Mouse (Mus musculus) cerebellum, postnatal 14 days (tissue): ENCODE results near the gene Cage1.

Experiments
- DNase-seq, 2 experiments: peaks; one replicate each; pipeline ENCODE4 v3.0.0; 2021; ENCODE audit warnings: mixed read lengths in 2 of 2

Cage1 gene

GRCm38 (mm10) chr13:38009721-38010408, 27.0 kb downstream of the Cage1 start:
- no peak for DNase-seq

GRCm38 (mm10) chr13:38007972-38008371, 28.9 kb downstream of the Cage1 start:
- DNase-seq: no peak

- DNase-seq: no peak
These were observed 34.4 kb downstream of the Cage1 start for GRCm38 (mm10) chr13:38002461-38002860.

- DNase-seq: no peak
These were observed 37.2 kb downstream of the Cage1 start for GRCm38 (mm10) chr13:37999713-38000112.

- no peak for DNase-seq
These were observed 42.5 kb downstream of the Cage1 start for GRCm38 (mm10) chr13:37994405-37994749.

- DNase-seq: peak; percentile 98 to 99
These were observed 43.0 kb downstream of the Cage1 start, which contains the start of gene Ssr1 for GRCm38 (mm10) chr13:37993704-37994404. Gene Ssr1, minus strand, starts transcription at chr13:37994217.

GRCm38 (mm10) chr13:37993376-37993703, 43.5 kb downstream of the Cage1 start:
- DNase-seq: no peak

GRCm38 (mm10) chr13:37992638-37993371, 44.1 kb downstream of the Cage1 start:
- no peak for DNase-seq

GRCm38 (mm10) chr13:37989701-37990100, 47.2 kb downstream of the Cage1 start:
- DNase-seq: no peak

- DNase-seq: no peak
These were observed 50.7 kb downstream of the Cage1 start for GRCm38 (mm10) chr13:37986166-37986565.

- no peak for DNase-seq
These were observed 55.8 kb downstream of the Cage1 start for GRCm38 (mm10) chr13:37981063-37981462.

GRCm38 (mm10) chr13:37980346-37980745, 56.5 kb downstream of the Cage1 start:
- no peak for DNase-seq

GRCm38 (mm10) chr13:37979506-37979905, 57.4 kb downstream of the Cage1 start:
- DNase-seq: no peak

GRCm38 (mm10) chr13:37974731-37975130, 62.1 kb downstream of the Cage1 start:
- DNase-seq: no peak

GRCm38 (mm10) chr13:37974036-37974435, 62.8 kb downstream of the Cage1 start:
- no peak for DNase-seq

- no peak for DNase-seq
These were observed 65.9 kb downstream of the Cage1 start for GRCm38 (mm10) chr13:37970887-37971530.

GRCm38 (mm10) chr13:37969988-37970387, 66.9 kb downstream of the Cage1 start:
- DNase-seq: no peak

- peak; percentile 93 to 96 for DNase-seq
These were observed 67.5 kb downstream of the Cage1 start for GRCm38 (mm10) chr13:37969337-37969736.

GRCm38 (mm10) chr13:37967565-37967964, 69.3 kb downstream of the Cage1 start:
- DNase-seq: no peak

- no peak for DNase-seq
These were observed 69.8 kb downstream of the Cage1 start for GRCm38 (mm10) chr13:37967052-37967437.

GRCm38 (mm10) chr13:37966256-37967051, 70.4 kb downstream of the Cage1 start:
- DNase-seq: no peak

- DNase-seq: peak in 1 of 2 experiments; percentile 29
These were observed 71.5 kb downstream of the Cage1 start for GRCm38 (mm10) chr13:37965126-37965914.
